Mouse (Mus musculus) midbrain, embryonic 11.5 days (tissue): ENCODE results near the gene Ap1ar. TPM values are rescaled to one million over a fixed set of nuclear protein-coding genes. Genes with fewer than 3 reads are reported as not detected.

Experiments
- ATAC-seq: fragments of 200-750 bp; cut with Nextera tagmentation; 2 replicates; pipeline ENCODE4 v1.8.0; 2017; ENCODE audit warnings: moderate TSS enrichment, moderate library complexity; ENCODE audit not compliant: low FRiP score
- DNase-seq: peaks from one replicate; pipeline ENCODE4 v3.0.0; 2015; ENCODE audit warnings: low spot score; ENCODE audit errors: missing footprints
- H3K27ac ChIP-seq: fragments of 300-500 bp; sonication (generic); 2 replicates; pipeline ENCODE4 v1.5.1; 2014; ENCODE audit warnings: low read depth, low read length
- H3K27me3 ChIP-seq: fragments of 300-500 bp; sonication (generic); 2 replicates; pipeline ENCODE4 v1.6.1; 2014; ENCODE audit warnings: mild to moderate bottlenecking, low read length, moderate library complexity, mixed read lengths; ENCODE audit not compliant: control insufficient read depth, insufficient read depth
- H3K36me3 ChIP-seq: fragments of 300-500 bp; sonication (generic); 2 replicates; pipeline ENCODE4 v1.6.1; 2014; ENCODE audit warnings: mild to moderate bottlenecking, low read length, moderate library complexity, mixed read lengths; ENCODE audit not compliant: control insufficient read depth, insufficient read depth
- H3K4me1 ChIP-seq: fragments of 300-500 bp; sonication (generic); 2 replicates; pipeline ENCODE4 v1.6.1; 2014; ENCODE audit warnings: low read length; ENCODE audit not compliant: control insufficient read depth, insufficient read depth
- H3K4me2 ChIP-seq: fragments of 300-500 bp; sonication (generic); 2 replicates; pipeline ENCODE4 v1.6.1; 2014; ENCODE audit warnings: mild to moderate bottlenecking, moderate library complexity
- H3K4me3 ChIP-seq: fragments of 300-500 bp; sonication (generic); 2 replicates; pipeline ENCODE4 v1.5.1; 2014; ENCODE audit warnings: low read depth, low read length
- H3K9ac ChIP-seq: fragments of 300-500 bp; sonication (generic); 2 replicates; pipeline ENCODE4 v1.6.1; 2014; ENCODE audit warnings: low read length
- H3K9me3 ChIP-seq: fragments of 300-500 bp; sonication (generic); 2 replicates; pipeline ENCODE4 v1.6.1; 2016; ENCODE audit warnings: low read length; ENCODE audit not compliant: control insufficient read depth
- WGBS: fragments of 180-500 bp; shearing (Covaris S2); extraction: QIAGEN DNeasy Blood & Tissue Kit; methylation state at CpG from one replicate; pipeline ENCODE4 v1.1.7; 2014; 5-methylcytosine and 5-hydroxymethylcytosine counted together
- polyA plus RNA-seq: library from polyadenylated mRNA; unstranded; fragments of >200 nt; fragmentation: Nextera tagmentation; extraction: Ambion mirVana; gene quantifications from 2 replicates; pipeline ENCODE4 v1.2.1, GENCODE M21; 2014

Ap1ar gene
- polyA plus RNA-seq, 1 experiment from 2014 or later = 73.9 TPM

DNA sequence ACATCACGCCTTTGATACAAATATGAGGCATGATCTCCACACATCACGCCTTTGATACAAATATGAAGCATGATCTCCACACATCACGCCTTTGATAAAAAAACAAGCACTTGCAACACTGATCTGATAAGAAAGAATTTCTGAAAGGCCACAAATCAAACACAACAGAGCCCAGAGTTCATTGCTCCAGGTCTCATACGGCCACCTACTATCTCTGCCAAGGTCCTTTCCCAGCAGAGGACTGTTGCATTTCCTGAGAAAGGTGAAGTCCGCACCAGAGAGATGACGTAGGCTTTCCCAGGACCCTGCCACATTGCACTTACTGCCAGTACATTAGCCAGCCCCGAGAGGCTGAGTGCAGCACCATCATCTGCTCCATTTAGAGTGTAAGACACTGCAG, 28.2 kb downstream of the Ap1ar start:
- H3K9ac ChIP-seq = no peak overlapping the region
- peaks cover 8% of the 10 kb centered on the region for H3K36me3 ChIP-seq
- no peaks in the 10 kb centered on the region for H3K9me3 ChIP-seq
- no peaks in the 10 kb centered on the region for H3K27me3 ChIP-seq
- peaks cover 5% of the 10 kb centered on the region for H3K4me1 ChIP-seq
- no peak overlapping the region for H3K27ac ChIP-seq
- WGBS = 88% methylated on average over 7 of the region's 7 CpGs
- ATAC-seq (no peak), DNase-seq (no peak)
- H3K4me3 ChIP-seq = no peak overlapping the region
- H3K4me2 ChIP-seq = no peak overlapping the region

DNA sequence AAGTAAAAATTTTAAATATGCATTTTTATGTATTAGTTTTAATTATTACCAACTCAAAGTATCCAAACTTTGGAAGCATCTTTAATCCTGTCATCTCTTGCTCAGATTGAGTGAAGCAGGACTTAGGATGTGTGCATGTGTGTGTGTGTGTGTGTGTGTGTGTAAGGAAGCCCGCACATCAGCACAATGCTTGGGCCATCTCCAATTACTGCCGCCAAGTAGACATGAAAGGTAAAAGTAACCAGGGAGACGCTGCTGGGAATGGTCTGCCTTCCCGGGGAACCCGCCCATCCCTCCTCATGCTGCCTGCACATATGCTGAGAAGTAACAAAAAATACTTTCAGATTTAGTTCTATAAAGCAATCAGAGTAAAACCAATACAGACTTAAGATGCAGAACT, 29.5 kb downstream of the Ap1ar start:
- WGBS = 61% methylated on average over 5 of the region's 5 CpGs
- no peak for ATAC-seq
- H3K27me3 ChIP-seq = no peaks in the 10 kb centered on the region
- no peak for DNase-seq
- peaks cover 8% of the 10 kb centered on the region for H3K36me3 ChIP-seq
- H3K4me1 ChIP-seq = peaks cover 5% of the 10 kb centered on the region
- H3K9me3 ChIP-seq = no peaks in the 10 kb centered on the region
- H3K27ac ChIP-seq = no peak overlapping the region
- no peak overlapping the region for H3K4me2 ChIP-seq
- H3K9ac ChIP-seq = no peak overlapping the region
- no peak overlapping the region for H3K4me3 ChIP-seq

DNA sequence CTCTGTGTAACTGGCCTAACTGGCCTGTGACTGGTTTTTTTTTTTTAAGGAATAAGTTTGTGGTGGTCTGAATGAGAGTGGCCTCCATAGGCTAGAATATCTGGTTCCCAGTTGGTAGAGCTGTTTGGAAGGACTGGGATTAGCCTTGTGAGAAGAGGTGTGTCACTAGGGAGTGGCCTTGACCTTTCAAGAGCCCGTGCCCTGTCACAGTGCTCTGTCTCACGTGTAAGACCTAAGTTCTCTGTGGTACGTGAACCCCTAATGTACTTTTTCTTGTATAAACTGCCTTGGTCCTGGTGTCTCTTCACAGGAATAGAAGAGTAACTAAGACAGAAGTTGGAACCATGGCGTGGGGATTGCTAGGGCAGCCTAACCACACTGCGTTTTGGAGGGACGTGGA, 31.3 kb downstream of the Ap1ar start:
- no peak overlapping the region for H3K4me3 ChIP-seq
- DNase-seq = no peak
- no peak overlapping the region for H3K27ac ChIP-seq
- H3K36me3 ChIP-seq = peaks cover 8% of the 10 kb centered on the region
- H3K9me3 ChIP-seq = no peaks in the 10 kb centered on the region
- WGBS = 92% methylated on average over 6 of the region's 6 CpGs
- H3K9ac ChIP-seq = no peak overlapping the region
- H3K27me3 ChIP-seq = no peaks in the 10 kb centered on the region
- peaks cover 5% of the 10 kb centered on the region for H3K4me1 ChIP-seq
- H3K4me2 ChIP-seq = no peak overlapping the region
- ATAC-seq = no peak

DNA sequence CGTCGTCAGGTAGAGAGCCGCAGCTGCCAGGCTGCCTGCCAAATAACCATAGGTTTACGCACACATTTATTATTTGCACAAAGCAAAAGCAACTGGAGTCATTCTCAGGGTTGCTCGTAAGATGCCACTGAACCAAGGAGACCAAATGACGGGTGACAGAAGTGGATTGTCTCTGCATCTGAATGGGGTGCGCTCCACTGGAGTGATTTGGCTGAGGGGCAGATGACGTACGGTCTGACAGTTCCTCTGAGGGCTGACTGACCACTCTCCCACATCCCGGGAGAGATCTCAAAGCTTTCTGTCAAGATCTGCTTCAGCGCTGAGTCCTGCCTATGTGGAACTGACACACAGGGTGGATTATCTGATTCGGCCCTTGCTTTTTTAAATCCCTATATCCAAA, 32.3 kb downstream of the Ap1ar start:
- H3K27ac ChIP-seq = no peak overlapping the region
- 78% methylated on average over 12 of the region's 12 CpGs for WGBS
- no peaks in the 10 kb centered on the region for H3K27me3 ChIP-seq
- H3K4me3 ChIP-seq = no peak overlapping the region
- H3K4me2 ChIP-seq = no peak overlapping the region
- peaks cover 8% of the 10 kb centered on the region for H3K36me3 ChIP-seq
- no peak overlapping the region for H3K9ac ChIP-seq
- ATAC-seq (no peak), DNase-seq (no peak)
- H3K9me3 ChIP-seq = no peaks in the 10 kb centered on the region
- H3K4me1 ChIP-seq = peaks cover 5% of the 10 kb centered on the region

DNA sequence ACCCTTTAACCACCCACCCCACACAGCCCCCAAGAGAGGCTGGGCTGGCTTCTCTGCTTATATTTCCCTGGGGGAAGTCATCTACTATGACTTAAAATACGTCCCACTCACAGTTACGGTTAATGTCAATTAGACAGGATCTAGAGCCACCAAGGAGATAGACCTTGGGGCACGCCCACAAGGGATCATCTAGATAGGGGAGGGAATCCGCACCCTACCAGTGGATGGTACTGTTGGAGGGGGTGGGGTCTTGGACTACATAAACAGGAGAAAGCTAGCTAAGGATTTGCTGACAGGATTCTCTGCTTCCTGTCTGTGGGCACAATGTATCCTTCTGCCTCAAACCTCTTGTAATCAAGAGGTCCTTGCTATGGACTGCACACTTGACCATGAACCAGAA, 32.9 kb downstream of the Ap1ar start:
- Histone ChIP-seq H3K9ac (no peak overlapping the region), H3K27ac (no peak overlapping the region), H3K4me2 (no peak overlapping the region), H3K9me3 (no peaks in the 10 kb centered on the region), H3K36me3 (peaks cover 8% of the 10 kb centered on the region), H3K4me3 (no peak overlapping the region), H3K4me1 (peaks cover 5% of the 10 kb centered on the region), H3K27me3 (no peaks in the 10 kb centered on the region)
- 98% methylated on average over 4 of the region's 4 CpGs for WGBS
- ATAC-seq (no peak), DNase-seq (no peak)

DNA sequence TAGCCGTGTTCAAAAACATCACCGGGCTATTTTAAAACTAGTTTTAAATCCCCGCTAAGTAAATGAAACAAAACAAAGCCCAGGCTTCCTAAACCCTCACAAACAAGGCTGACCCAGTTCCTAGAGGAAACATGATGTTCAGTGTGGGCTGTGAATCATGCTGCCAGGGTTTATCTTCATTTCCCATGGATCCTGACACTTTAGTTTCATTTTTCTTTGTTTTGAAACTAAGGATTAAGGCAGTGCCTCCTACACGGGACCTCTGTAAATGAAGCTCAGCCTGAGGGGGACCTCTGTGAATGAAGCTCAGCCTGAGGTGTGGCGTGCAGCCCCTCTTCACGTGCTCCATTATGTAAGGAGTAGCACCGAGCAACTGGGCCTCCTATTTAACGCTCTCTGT, 34.5 kb downstream of the Ap1ar start:
- Histone ChIP-seq H3K36me3 (no peaks in the 10 kb centered on the region; the same call in 1 of the 2 replicates), H3K27me3 (no peaks in the 10 kb centered on the region), H3K4me2 (no peak overlapping the region), H3K4me1 (peaks cover 5% of the 10 kb centered on the region), H3K27ac (no peak overlapping the region), H3K4me3 (no peak overlapping the region), H3K9me3 (no peaks in the 10 kb centered on the region), H3K9ac (no peak overlapping the region)
- 49% methylated on average over 8 of the region's 8 CpGs for WGBS
- ATAC-seq (no peak), DNase-seq (no peak)

DNA sequence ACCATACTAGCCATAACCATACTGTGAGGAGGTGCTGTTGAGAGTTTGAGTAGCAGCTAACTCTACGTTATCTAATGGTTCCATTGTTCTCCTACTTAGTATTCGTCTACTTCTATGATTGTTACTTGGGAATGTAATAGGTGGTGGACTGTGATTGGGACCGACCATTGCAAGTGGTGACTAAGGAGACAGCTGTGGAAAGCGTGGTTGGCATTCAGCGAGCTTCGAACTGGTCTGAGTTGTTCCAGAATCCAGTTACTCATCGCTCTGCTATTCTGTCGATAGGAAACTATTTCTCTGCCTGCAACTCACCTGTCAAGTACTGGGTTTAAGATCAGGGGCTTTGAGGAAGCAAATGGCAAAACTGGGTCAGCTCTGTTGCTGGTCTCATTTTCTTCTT, 36.2 kb downstream of the Ap1ar start:
- Histone ChIP-seq H3K36me3 (no peaks in the 10 kb centered on the region; the same call in 1 of the 2 replicates), H3K27me3 (no peaks in the 10 kb centered on the region), H3K4me1 (peaks cover 5% of the 10 kb centered on the region), H3K4me2 (no peak overlapping the region), H3K9ac (no peak overlapping the region), H3K4me3 (no peak overlapping the region), H3K9me3 (no peaks in the 10 kb centered on the region), H3K27ac (no peak overlapping the region)
- ATAC-seq (no peak), DNase-seq (no peak)
- 95% methylated on average over 8 of the region's 8 CpGs for WGBS

DNA sequence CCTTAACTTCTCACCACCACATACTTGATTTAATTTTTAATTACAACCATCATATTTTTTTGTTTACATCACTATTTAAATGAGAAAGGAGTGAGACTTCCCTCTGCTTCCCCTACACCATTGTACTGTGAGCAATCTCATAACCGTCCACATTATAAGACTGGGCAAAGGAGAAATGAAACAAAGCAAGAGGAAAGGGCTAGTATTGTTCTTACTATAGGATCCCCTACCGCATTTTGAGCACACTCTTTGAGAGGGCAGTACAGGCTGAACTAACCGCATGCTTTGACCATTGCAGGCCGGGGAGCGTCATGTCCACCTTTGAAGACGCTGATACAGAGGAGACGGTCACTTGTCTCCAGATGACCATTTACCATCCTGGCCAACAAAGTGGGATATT, 41.1 kb downstream of the Ap1ar start:
- Histone ChIP-seq H3K4me3 (no peak overlapping the region), H3K4me1 (peaks cover under 1% of the 10 kb centered on the region)
- 96% methylated on average over 7 of the region's 7 CpGs for WGBS

DNA sequence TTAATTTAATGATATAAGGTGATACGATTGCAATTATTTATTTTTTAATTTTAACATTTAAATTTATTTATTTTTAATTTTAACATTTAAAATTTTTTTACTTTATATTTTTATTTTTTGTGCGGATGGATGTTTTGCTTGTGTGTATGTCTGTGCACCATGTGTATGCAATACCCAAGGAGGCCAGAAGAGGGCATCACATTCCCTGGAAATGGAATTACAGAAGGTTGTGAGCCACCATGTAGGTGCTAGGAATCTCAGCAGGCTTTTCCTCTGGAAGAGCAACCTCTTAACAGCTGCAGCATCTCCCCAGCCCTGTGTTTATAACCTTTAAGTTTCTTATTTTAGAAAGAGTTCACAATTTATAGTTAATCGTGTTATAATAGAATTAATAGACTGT, 41.6 kb downstream of the Ap1ar start:
- WGBS = 96% methylated on average over 3 of the region's 3 CpGs
- Histone ChIP-seq H3K4me2 (no peak overlapping the region), H3K9me3 (no peaks in the 10 kb centered on the region), H3K27ac (no peak overlapping the region), H3K9ac (no peak overlapping the region), H3K36me3 (no peaks in the 10 kb centered on the region), H3K4me1 (peaks cover 6% of the 10 kb centered on the region), H3K27me3 (peaks cover 11% of the 10 kb centered on the region), H3K4me3 (no peak overlapping the region)
- ATAC-seq = no peak
- DNase-seq = no peak

More for the DNA sequence above, 41.1 kb downstream of the Ap1ar start:
- Histone ChIP-seq H3K4me2 (no peak overlapping the region), H3K9me3 (no peaks in the 10 kb centered on the region), H3K36me3 (no peaks in the 10 kb centered on the region), H3K27me3 (peaks cover 6% of the 10 kb centered on the region), H3K9ac (no peak overlapping the region), H3K27ac (no peak overlapping the region)
- ATAC-seq (no peak), DNase-seq (no peak)

DNA sequence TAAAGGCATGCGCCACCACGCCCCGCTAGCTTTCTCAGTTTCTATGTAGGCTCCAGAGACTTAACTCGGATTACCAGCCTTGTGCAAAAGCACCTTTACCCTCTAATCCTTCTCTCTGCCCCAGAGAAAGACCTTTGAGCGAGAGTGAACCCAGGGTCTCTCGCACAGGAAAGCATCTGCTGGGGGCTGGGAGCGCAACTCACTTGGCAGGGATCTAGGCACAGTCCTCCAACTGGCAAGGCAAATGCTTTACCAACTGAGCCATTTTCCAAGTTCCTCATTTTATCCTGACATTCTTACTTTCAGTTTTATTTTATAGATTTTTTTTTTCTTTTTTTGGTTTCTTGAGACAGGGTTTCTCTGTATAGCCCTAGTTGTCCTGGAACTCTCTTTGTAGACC, 44.3 kb downstream of the Ap1ar start:
- no peak for DNase-seq
- Histone ChIP-seq H3K9me3 (no peaks in the 10 kb centered on the region), H3K27me3 (peaks cover 35% of the 10 kb centered on the region), H3K4me1 (peaks cover 17% of the 10 kb centered on the region), H3K36me3 (no peaks in the 10 kb centered on the region), H3K4me2 (no peak overlapping the region), H3K4me3 (no peak overlapping the region), H3K9ac (no peak overlapping the region), H3K27ac (no peak overlapping the region)
- 69% methylated on average over 7 of the region's 7 CpGs for WGBS
- ATAC-seq = no peak
